Mouse (Mus musculus): ENCODE data around the gene Epha8. TPM values are rescaled to one million over a fixed set of nuclear protein-coding genes. Genes with fewer than 3 reads are reported as not detected.

Epha8 gene
- polyA plus RNA-seq (2017; shearing (Covaris generic)): not detected

DNA sequence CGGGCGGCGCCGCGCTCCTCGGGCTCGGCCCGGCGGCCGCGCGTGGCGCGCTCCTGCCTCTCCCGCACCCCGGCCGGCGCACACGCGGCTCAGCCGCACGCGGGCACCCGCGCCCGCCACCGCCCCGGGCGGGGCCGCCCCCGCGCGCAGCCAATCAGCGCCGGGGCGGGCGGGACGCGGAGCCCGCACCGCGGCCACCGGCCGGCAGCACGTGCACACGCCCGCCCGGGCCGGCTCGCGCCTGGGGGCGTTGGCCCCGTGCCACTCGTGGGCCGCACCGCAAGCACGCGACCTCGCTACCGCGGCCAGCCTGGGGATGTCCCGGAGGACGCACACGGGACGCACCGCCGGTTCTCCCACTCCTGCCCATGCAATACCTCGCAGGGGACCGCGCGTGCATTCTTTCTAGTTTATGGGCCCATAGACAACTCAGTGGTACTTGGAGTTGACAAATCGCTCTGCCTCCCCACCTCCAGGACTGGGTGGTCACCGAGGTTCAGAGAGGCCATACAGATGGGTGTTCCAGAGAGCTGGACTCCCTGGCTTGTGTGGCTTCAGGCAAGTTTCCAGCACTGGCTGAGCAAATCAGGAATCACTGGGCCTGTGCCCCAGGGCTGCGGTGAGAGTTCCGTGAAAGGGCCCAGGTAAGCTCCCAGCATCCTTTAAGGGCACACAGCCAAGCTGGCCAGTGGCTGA, at the start of gene Epha8:
Gene Epha8, minus strand, starts transcription at position 66 of the 696 bp plus-strand sequence.

DNA sequence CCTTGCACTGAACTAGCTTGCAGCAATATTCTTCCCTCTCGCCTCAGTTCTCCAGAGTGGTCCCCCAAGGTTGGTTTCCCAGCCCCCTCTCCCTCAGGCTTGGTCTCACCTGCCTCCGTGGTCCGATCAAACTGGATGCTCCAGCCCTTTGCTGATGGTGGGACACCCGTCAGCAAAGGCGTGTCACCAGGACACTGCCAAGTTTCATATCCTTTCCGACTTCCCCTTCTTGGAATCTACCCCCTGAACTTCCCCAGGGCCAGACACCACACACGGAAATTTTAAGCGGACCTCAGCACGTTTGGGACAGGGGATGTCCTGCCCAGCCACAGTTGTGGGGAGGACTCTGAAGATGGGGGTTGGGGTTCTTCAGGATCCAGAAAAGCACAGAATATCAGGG, 58.0 kb downstream of the Epha8 start, which contains the start of gene C1qa:
Gene C1qa, minus strand, starts transcription at position 167 of the 400 bp plus-strand sequence.

DNA sequence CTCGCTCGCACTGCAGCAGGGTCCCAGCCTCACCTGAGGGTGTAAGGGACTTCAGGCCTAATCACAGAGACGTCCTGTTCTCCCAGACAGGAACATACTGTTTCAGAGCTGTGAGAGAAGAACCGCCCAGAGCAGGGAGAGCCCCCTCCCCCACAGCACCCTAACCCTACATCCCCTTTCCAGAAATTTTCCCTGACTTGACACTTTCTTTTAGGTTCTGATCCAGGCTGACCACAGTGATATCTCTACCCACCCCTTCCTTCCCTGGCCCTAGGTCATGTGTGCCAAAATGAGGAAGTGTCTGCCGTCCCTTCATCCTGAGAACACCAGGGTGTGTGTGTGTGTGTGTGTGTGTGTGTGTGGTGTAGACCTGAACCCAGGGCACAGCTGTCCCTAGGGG, 63.8 kb downstream of the Epha8 start, which contains the start of gene C1qc:
Gene C1qc, minus strand, starts transcription at position 255 of the 400 bp plus-strand sequence.

DNA sequence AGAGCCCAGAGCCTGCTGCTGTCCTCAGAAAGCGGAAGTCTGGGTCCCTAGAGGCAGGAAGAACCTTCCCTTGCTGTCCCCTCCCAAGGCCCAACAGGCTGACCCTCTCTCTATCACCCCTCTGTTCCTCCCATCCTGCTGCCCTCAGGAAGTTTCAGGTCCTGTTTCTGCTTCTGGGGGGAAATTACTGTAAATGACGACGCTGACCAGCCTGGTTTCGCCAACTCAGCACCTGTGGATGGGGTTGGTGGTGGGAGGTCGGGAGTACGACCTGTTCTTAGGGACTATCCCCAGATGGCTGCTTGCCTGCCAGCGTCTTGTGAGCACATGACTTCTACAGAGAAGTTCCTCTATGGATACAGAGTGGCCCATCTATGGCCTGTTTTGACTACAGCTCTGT, 70.5 kb downstream of the Epha8 start, which contains the start of gene C1qb:
Gene C1qb, minus strand, starts transcription at position 87 of the 400 bp plus-strand sequence.

Other genes starting within 250 kb of the Epha8 start
- gene Ephb2, start 120.8 kb downstream of the Epha8 start, polyA plus RNA-seq (2017; shearing (Covaris generic)): not detected
- 14.4 TPM for gene C1qb, start 70.6 kb downstream of the Epha8 start, polyA plus RNA-seq (2017; shearing (Covaris generic))
- gene C1qc, start 63.8 kb downstream of the Epha8 start, polyA plus RNA-seq (2017; shearing (Covaris generic)): 13.1 TPM
- gene C1qa, start 58.0 kb downstream of the Epha8 start, polyA plus RNA-seq (2017; shearing (Covaris generic)): 13.1 TPM
- 13.1 TPM for gene Zbtb40, start 92.0 kb upstream of the Epha8 start, polyA plus RNA-seq (2017; shearing (Covaris generic))

All from activated CD4-positive, CD25-positive, alpha-beta regulatory T cell, adult 9 weeks (primary cell).